Mouse (Mus musculus) testis, adult 2 months (tissue): ENCODE measurements around the gene Sfmbt2.

Experiments used
- CTCF ChIP-seq: fragments of 200-500 bp; IDR thresholded peaks from 2 replicates; pipeline ENCODE4 v1.5.1; 2012; ENCODE audit warnings: low read depth, mild to moderate bottlenecking, inconsistent platforms, low read length, moderate library complexity; ENCODE audit not compliant: control insufficient read depth, insufficient read depth, insufficient replicate concordance
- POLR2A ChIP-seq: fragments of 200-500 bp; IDR thresholded peaks from 2 replicates; pipeline ENCODE4 v1.6.1; 2012; ENCODE audit warnings: low read depth, mild to moderate bottlenecking, inconsistent platforms, low read length, moderate library complexity; ENCODE audit not compliant: control insufficient read depth

DNA sequence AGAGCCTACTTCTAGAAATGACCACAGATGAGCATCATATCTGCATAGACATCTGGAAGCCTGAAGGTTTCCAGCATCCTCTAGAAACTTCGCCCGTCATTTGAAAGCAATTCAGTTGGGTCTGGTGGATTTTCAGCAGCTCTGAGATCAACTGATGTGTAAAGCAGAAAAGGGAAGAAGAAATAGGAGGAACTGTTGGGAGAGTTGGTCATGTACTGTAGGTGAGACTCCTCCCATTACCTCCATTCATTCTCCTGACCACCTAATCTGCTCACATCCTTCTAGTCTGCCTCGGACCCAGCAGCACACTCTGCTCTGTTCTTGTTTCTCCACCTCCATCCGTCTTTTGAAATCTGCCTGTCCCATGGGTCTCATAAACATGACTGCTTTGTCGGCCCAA lies 22.3 kb upstream of the Sfmbt2 start:
- no peak for TF ChIP-seq POLR2A
- TF ChIP-seq CTCF = no peak
